Mouse (Mus musculus): ENCODE data around the gene Slc2a1.
A peak's percentile ranks its signal among the peaks of the same experiment; 100 is the strongest.

- TF ChIP-seq CHD2 (IDR thresholded peaks at IDR 0.05; ENCODE audit: low read depth, low read length) (no peak), HCFC1 (IDR thresholded peaks at IDR 0.05; ENCODE audit: borderline replicate concordance, insufficient read depth, low read length) (no peak), ZNF384 (IDR thresholded peaks at IDR 0.05; ENCODE audit: low read depth, low read length) (peak; percentile 85), ZC3H11A (IDR thresholded peaks at IDR 0.05; ENCODE audit: borderline replicate concordance, low read depth, low read length) (no peak), MAFK (IDR thresholded peaks at IDR 0.05; ENCODE audit: insufficient read depth, low read depth, low read length) (no peak)
These were observed 28.6 kb upstream of the Slc2a1 start for GRCm38 (mm10) chr4:119079928-119080327.
